Mouse (Mus musculus) forelimb bud, embryonic 11.5 days (tissue): Measurements from ENCODE around the gene Arid4b.
"Not testable (repeated sequence)": the region's sequence is repeated elsewhere in the genome, so short reads cannot be mapped to it uniquely, and the experiment has no call there.

Source experiments
- DNase-seq: peaks from one replicate; pipeline ENCODE4 v3.0.0-alpha.2; 2012; ENCODE audit warnings: low read depth, low spot score

Gene Arid4b

DNA sequence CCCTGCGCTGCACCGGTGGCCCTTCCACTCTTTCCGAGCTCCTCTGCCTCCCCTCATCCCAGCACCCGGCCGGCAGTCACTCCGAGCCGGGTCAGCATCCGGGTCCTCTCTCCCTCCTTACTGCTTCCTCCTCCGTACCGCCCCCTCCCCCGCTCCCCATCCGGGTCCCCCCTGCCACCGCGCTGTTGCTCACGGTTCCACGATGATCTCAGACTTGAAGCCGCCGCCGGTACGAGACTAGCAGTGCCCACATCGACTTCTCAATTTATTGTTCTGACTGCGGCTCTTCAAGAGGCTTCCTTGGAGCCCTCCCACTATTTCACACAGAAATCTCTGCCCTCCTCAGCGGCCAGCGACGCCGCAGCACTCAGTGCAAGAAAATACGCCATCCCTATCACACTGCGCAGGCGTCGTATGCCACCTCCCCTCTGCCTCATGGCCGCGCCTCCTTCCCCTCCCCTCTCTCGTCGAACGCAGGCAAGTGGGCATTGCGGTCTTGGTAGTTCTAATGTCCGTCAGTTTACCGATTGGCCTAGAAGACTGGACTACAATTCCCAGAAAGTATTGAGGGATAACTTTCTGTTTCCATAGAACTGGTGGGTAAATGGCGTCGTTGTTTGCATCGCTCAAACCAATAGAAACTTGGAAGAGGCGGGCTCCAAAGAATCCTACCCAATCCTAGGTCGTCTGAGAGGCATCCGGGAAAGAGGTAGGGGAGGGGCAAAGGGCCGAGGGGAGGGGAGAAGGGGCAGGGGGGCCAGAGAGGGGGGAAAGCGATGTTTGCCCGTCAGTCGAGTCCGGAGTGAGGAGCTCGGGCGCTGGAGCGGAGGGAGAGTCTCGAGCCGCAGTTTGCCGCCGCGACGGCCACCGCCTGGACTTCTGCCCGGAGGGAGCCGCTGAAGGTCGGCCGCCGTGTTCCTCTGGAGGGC is at the start of gene Arid4b, which contains the start of gene Ggps1:
Gene Arid4b (plus strand): TSS at position 220 of the 929 bp plus-strand sequence.
Gene Ggps1 (minus strand): TSS at position 476 of the 929 bp plus-strand sequence.
- peak; percentile 98 for DNase-seq

DNA sequence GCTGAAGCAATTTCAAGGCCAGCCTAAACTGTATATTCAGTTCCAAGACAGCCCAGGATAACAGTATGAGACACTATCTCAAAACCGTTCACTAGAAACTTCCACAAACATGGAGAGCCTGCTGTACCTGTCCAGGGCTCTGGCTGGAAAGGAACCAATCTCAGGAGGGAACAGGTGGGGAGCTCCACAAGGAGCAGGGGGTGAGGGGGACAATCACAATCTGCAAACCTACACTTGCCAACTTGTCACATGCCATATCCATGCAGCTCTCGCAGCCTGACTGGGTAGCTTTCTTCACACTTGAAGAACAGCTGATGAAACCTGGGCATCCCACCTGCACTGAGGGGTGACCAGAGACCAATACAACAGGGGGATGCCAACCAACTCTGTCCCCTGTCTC is 49.0 kb upstream of the Arid4b start:
- DNase-seq, result no peak

DNA sequence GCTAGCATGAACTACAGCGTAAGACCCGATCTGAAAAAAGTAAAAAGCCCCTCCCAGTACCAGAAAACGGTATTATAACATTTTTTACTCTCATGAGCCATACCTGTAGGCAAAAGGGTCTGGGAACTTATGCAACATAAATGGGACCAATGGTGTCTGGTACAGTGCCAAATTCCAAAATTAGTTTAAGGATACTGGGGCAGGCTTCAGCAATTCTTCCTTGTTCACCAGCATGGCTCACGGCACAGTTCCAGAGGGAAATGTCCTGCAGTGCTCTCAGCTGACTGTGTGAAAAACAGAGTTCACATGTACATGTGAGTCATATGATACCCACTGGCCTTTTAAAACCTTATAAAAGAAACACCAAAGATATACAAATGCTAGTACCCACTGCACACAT is 48.5 kb upstream of the Arid4b start:
- no peak for DNase-seq

- DNase-seq, result no peak
These were observed 47.4 kb upstream of the Arid4b start for GRCm38 (mm10) chr13:14015609-14016008.

DNA sequence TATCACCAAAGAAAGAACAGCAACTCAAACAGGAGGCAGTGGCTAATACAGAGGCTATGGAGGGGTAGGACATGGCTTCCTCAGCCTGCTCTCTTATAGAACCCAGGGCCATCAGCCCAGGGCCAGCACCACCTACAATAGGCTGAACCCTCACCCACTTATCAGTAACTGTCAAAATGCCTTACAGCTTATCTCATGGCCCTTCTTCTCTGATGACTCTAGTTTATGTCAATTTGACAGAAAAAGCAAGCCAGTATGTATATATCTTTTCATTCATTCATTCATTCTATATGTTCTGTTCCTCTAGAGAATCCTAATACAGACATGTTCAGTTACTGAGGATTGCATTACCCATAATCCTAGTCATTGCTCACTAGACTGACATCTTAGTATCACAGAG is 44.7 kb upstream of the Arid4b start:
- no peak for DNase-seq

- DNase-seq, result no peak
These were observed 44.2 kb upstream of the Arid4b start for GRCm38 (mm10) chr13:14018852-14019251.

DNA sequence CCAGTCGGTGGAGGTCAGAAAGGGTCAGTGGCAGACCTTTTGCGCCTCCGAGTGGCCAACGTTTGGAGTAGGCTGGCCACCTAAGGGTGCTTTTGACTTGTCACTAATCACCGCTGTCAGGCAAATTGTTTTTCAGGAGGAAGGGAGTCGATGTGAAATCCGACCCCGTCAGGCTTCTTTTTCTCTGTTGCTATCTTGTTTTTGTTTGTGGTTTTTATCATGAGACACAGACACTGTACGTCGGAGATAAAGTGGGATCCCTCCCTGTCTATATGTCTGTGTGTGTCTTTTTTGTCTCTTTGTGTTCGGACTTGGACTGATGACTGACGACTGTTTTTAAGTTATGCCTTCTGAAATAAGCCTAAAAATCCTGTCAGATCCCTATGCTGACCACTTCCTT is 41.6 kb upstream of the Arid4b start:
- not testable (repeated sequence) for DNase-seq

- no peak for DNase-seq
These were observed 37.5 kb upstream of the Arid4b start for GRCm38 (mm10) chr13:14025554-14025953.

DNA sequence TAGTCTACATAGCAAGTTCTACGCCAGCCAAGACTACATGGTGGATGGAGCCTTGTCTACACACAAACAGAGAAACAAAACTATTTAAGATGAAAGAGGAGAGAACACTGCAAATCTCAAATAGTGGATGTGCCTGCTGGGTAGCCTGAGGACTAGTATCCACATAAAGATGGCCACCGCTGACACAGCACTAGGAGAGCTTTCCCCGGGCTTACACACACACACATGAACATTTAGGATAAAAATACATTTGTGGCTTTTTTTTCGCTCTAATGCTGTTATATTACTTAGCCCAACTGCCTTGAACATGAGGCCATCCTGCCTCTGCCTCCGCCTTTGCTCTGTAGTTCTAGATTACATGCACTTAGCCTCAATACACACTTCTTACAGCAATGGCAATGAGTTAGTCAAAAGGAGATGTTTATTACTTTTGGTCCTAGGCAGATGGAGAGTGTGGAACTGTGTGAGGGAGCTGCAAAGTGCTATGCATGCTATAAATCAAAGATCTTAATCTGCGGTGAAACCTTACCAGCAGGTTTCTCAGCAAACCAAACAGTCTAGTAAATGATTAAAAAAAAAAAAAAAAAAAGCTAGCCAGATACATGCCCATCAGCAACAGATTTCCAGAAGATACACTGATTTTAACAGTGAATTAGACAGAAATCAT is 36.7 kb upstream of the Arid4b start:
- no peak for DNase-seq

GRCm38 (mm10) chr13:14033309-14034072 is 29.5 kb upstream of the Arid4b start:
- no peak for DNase-seq

DNA sequence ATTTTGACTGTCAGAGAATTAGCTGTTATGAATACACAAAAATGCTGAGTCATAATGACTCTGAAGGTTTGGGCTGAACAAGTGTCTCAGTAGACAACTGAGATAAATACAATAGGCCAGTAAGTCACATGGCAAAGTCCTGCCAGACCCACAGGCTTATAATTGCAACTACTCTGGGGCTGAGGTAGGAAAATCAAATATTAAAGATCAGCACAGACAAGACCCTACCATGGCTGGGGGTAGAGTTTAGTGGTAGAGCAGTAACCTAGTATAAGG is 29.0 kb upstream of the Arid4b start:
- DNase-seq, result no peak

DNA sequence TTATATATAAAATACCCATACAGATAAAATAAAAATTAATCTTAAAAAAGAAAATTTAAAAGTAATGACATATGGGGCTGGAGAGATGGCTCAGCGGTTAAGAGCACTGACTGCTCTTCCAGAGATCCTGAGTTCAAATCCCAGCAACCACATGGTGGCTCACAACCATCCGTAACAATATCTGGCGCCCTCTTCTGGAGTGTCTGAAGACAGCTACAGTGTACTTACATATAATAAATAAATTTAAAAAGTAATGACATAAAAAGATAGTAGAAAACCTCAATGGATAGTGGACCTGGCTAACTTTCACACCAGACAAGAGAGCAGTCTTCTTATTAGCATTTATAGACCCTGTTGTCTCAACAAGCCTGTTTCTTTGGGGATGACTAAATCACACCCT is 27.7 kb upstream of the Arid4b start:
- not testable (repeated sequence) for DNase-seq

DNA sequence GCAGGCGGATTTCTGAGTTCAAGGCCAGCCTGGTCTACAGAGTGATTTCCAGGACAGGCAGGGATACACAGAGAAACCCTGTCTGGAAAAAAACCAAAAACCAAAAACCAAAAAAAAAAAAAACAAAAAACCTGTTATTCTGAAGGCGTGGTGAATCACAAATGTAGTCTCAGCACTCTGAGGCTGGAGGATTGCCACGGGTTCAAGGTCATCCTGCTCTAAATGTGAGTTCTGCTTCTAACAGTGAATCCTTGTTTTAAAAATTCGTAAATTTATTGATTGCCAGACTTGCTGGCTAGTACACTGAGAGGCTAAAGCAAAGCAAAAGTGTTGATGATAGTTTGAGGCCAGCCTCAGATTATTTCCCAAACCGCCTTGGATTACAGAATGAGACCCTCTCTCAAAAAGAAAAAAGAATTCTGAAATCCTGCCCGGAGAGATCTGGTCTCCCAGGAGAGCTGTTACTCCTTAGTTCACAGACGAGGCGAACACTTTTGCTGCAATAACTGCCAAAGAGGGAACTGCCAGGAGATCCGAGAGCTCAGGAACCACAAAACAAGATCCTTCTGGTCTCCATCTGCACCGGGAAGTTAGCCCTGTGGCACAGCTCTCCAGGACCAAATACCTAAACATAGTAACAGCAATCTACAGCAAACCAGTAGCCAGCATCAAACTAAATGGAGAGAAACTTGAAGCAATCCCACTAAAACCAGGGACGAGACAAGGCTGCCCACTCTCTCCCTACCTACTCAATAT is 27.0 kb upstream of the Arid4b start:
- DNase-seq, result no peak

DNA sequence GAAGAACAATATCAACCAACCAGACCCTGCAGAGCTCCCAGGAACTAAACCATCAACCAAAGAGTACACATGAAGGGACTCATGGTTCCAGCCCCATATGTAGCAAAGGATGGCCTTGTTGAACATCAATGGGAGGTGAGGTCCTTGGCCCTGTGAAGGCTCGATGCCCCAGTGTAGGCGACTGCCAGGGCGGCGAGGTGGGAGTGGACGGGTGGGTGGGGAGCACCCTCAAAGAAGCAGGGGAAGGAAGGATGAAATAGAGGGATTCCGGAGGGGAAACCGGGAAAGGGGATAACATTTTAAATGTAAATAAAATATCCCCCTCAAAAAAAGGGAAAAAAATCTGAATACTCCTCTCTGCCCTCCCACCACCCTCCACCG is 24.1 kb upstream of the Arid4b start:
- DNase-seq, result no peak

DNA sequence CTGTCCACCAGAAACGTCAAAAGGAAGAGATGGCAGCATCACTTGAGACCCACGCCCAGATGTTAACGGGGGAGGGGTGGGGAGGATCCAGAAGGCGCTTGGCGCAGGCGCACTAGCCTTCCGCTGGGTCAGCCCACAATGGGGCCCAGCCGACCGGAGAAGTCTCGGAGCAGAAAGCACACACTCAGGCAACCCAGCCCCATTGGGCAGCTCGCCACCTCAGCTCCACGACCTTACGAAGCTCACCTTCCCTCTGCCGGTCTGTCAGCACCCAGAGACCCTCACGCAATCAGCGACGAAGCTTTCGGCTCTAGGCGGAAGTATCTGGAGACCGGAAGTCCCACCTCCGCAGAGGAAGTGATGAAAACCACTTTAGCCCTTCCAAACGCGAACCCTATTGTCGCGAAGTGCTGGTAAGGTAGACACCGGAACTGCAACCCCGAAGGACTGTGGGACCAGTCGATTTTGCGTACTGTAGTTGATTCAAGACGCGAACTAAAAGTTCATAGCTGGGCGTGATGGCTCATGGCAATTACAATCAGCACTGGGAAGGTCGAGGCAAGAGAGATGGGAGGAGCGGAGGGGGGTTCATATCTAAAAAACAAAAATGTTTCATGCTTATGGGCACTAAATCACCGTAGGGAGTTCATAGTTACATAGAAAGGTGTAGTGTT is 23.6 kb upstream of the Arid4b start, which contains the start of gene Tbce:
Gene Tbce (minus strand): TSS at position 347 of the 674 bp plus-strand sequence.
- peak; percentile 92 for DNase-seq

DNA sequence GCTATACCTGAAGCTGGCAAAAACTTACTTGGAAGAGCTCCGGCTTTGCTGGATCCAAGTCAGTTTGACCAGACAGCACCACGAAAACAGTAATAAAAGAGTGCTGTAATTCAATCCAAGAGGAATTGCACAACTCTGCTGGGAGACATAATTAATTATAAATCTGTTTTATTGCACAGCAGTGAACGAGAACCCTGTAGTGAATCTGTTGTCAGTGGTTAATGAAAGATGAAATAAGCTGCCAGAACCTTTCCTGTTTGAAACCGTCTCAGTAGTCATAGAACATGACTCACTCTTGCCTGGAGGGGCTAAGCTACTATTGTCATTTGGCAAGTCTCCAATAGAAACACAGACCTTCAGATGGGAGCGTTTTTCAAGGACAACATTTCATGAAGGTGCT is 22.8 kb upstream of the Arid4b start:
- no peak for DNase-seq

GRCm38 (mm10) chr13:14043851-14044250 is 19.2 kb upstream of the Arid4b start:
- no peak for DNase-seq

DNA sequence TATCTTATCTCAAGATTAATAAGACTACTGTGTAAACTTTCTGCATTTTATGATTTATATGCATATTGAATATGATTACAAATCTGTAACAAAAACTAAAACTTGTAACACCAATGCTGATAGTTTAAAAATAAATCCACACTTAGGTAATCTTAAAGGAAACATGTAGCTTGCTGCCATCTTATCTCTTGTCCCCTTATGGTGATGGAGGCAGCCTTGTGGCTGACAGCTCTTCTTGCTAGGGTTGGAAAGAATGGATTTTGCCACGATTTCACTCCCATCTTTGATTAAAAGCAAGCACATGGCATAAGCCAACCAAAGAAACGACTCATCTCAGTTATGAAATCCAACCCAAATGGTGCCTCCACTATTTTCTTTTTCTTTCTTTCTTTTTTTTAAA is 18.5 kb upstream of the Arid4b start:
- DNase-seq, result no peak

DNA sequence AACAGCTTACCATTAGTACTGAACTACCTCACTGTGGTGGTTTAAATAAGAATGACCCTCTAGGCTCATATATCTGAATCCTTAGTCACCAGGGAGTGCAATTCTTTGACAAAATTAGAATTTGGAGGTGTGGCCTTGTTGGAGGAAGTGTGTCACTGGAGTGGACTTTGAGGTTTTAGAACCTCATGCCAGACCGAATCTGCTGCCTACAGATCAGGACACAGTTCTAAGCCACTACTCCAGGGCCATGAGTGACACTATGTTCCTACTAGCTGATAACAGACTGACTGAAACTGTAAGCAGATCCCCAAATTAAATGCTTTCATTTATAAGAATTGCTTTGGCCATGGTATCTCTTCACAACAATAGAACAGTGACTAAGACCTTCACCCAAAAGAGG is 13.2 kb upstream of the Arid4b start:
- no peak for DNase-seq

DNA sequence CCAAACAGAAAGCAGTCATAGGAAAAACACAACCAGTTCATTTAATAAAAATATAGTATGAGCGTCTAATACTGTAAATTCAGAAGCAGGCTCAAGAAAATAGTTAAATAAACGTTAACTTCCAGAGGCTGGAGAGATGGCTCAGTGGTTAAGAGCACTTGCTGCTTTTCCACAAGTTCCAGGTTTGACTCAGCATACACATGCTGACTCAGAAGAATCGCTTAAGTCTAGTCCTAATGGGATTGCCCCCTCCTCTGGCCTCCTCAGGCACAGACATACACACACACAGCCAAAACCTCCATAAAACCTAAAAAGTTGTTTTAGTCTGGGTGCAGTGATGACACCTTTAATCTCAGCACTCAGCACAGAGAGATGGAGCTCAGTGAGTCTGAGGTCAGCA is 6.2 kb upstream of the Arid4b start:
- DNase-seq, result no peak

- no peak for DNase-seq
These were observed 3.5 kb upstream of the Arid4b start for GRCm38 (mm10) chr13:14059582-14059981.
